Mouse (Mus musculus) 3T3-L1 (cell line): ENCODE data around the gene Sh3rf1.

ENCODE experiments used
- DNase-seq: peaks from one replicate; pipeline ENCODE4 v3.0.0-alpha.2; 2015; ENCODE audit warnings: low read depth, low spot score

The Sh3rf1 gene

GRCm38 (mm10) chr8:61322462-61322861 is 98.8 kb downstream of the Sh3rf1 start:
- DNase-seq, result no peak

- DNase-seq, result no peak
These were observed 100.8 kb downstream of the Sh3rf1 start for GRCm38 (mm10) chr8:61324363-61324914.

GRCm38 (mm10) chr8:61325014-61325715 is 101.5 kb downstream of the Sh3rf1 start:
- no peak for DNase-seq

GRCm38 (mm10) chr8:61326281-61326680 is 102.6 kb downstream of the Sh3rf1 start:
- no peak for DNase-seq

GRCm38 (mm10) chr8:61327333-61327732 is 103.7 kb downstream of the Sh3rf1 start:
- DNase-seq, result no peak

GRCm38 (mm10) chr8:61339629-61340028 is 116.0 kb downstream of the Sh3rf1 start:
- DNase-seq, result no peak

- DNase-seq, result no peak
These were observed 116.8 kb downstream of the Sh3rf1 start for GRCm38 (mm10) chr8:61340283-61340984.

GRCm38 (mm10) chr8:61341587-61342441 is 118.1 kb downstream of the Sh3rf1 start:
- DNase-seq, result peak; percentile 41

- no peak for DNase-seq
These were observed 118.9 kb downstream of the Sh3rf1 start for GRCm38 (mm10) chr8:61342473-61343026.

- DNase-seq, result no peak
These were observed 120.8 kb downstream of the Sh3rf1 start for GRCm38 (mm10) chr8:61344435-61344834.

GRCm38 (mm10) chr8:61346941-61347340 is 123.3 kb downstream of the Sh3rf1 start:
- no peak for DNase-seq

- no peak for DNase-seq
These were observed 123.9 kb downstream of the Sh3rf1 start for GRCm38 (mm10) chr8:61347526-61347925.

- no peak for DNase-seq
These were observed 124.4 kb downstream of the Sh3rf1 start for GRCm38 (mm10) chr8:61348029-61348428.

GRCm38 (mm10) chr8:61348518-61348917 is 124.8 kb downstream of the Sh3rf1 start:
- DNase-seq, result no peak

GRCm38 (mm10) chr8:61350443-61350842 is 126.8 kb downstream of the Sh3rf1 start:
- DNase-seq, result no peak

- no peak for DNase-seq
These were observed 128.0 kb downstream of the Sh3rf1 start for GRCm38 (mm10) chr8:61351638-61352037.

- DNase-seq, result peak; percentile 36
These were observed 131.8 kb downstream of the Sh3rf1 start for GRCm38 (mm10) chr8:61355503-61355902.

GRCm38 (mm10) chr8:61359004-61359403 is 135.3 kb downstream of the Sh3rf1 start:
- DNase-seq, result no peak

- no peak for DNase-seq
These were observed 136.2 kb downstream of the Sh3rf1 start for GRCm38 (mm10) chr8:61359851-61360272.

GRCm38 (mm10) chr8:61360362-61360761 is 136.7 kb downstream of the Sh3rf1 start:
- DNase-seq, result no peak

GRCm38 (mm10) chr8:61361476-61361875 is 137.8 kb downstream of the Sh3rf1 start:
- no peak for DNase-seq
